ENCODE assay signal across 8 mouse cellular contexts in genomic region chr8:57353346-57354305, GRCm38 (mm10). TPM values are rescaled to one million over a fixed set of nuclear protein-coding genes. Genes with fewer than 3 reads are reported as not detected.
DNase-seq lines count a peak whose midpoint lies in the region; ATAC-seq and TF ChIP-seq lines count a peak whose summit lies in the region.

No protein-coding gene starts in this region.

- TF ChIP-seq EP300 in heart, postnatal 0 days (IDR thresholded peaks at IDR 0.05; ENCODE audit: low read depth), result peak; percentile 48; the same call in 1 of the 2 replicates

- peaks cover 9% of the 10 kb centered on the region; the same call in 1 of the 2 replicates for H3K4me1 ChIP-seq in lung, embryonic 15.5 days
- peaks cover 14% of the 10 kb centered on the region for H3K4me1 ChIP-seq in heart, postnatal 0 days (ENCODE audit: control insufficient read depth, insufficient read depth)
- peaks cover 9% of the 10 kb centered on the region for H3K4me1 ChIP-seq in midbrain, embryonic 15.5 days

- H3K27me3 ChIP-seq in lung, embryonic 15.5 days, result peaks cover 76% of the 10 kb centered on the region
- 0 out of 2 replicates have a peak, but pooled peaks cover 3% of the 10 kb centered on the region for H3K27me3 ChIP-seq in heart, postnatal 0 days (ENCODE audit: control insufficient read depth, insufficient read depth, low read length)
- peaks cover 54% of the 10 kb centered on the region for H3K27me3 ChIP-seq in midbrain, embryonic 15.5 days (replicated peaks)

- 4% methylated on average over 37 of the region's 37 CpGs for WGBS in lung, embryonic 15.5 days
- 5% methylated on average over 36 of the region's 37 CpGs for WGBS in heart, postnatal 0 days
- under 1% methylated on average over 37 of the region's 37 CpGs for WGBS in midbrain, embryonic 15.5 days

- H3K9ac ChIP-seq in lung, embryonic 15.5 days, result no peak overlapping the region; the same call in 1 of the 2 replicates
- peak overlapping the region; percentile 64 for H3K9ac ChIP-seq in heart, postnatal 0 days (replicated peaks; ENCODE audit: low read depth, low read length)
- H3K9ac ChIP-seq in midbrain, embryonic 15.5 days, result peak overlapping the region; percentile 33

- peak; percentile 82 for TF ChIP-seq CTCF in heart, postnatal 0 days (IDR thresholded peaks at IDR 0.05; ENCODE audit: low read depth)

- peak overlapping the region; percentile 36 for H3K4me3 ChIP-seq in lung, embryonic 15.5 days
- H3K4me3 ChIP-seq in heart, postnatal 0 days (ENCODE audit: low read depth, low read length), result peak overlapping the region; percentile 55
- H3K4me3 ChIP-seq in midbrain, embryonic 15.5 days, result peak overlapping the region; percentile 45

- ATAC-seq in lung, embryonic 15.5 days (ENCODE audit: borderline replicate concordance, extremely low read depth, low FRiP score, low TSS enrichment), result peak; percentile 83
- peak; percentile 90 for ATAC-seq in heart, postnatal 0 days (ENCODE audit: insufficient read depth, low read depth)
- ATAC-seq in midbrain, embryonic 15.5 days (replicated peaks), result peak; percentile 97

- no peaks in the 10 kb centered on the region for H3K36me3 ChIP-seq in lung, embryonic 15.5 days
- no peaks in the 10 kb centered on the region for H3K36me3 ChIP-seq in heart, postnatal 0 days (replicated peaks; ENCODE audit: control insufficient read depth, insufficient read depth, low read length)
- no peaks in the 10 kb centered on the region for H3K36me3 ChIP-seq in midbrain, embryonic 15.5 days (replicated peaks)

- no peaks in the 10 kb centered on the region for H3K9me3 ChIP-seq in lung, embryonic 15.5 days
- H3K9me3 ChIP-seq in heart, postnatal 0 days (replicated peaks; ENCODE audit: control insufficient read depth, low read length), result no peaks in the 10 kb centered on the region
- no peaks in the 10 kb centered on the region for H3K9me3 ChIP-seq in midbrain, embryonic 15.5 days

- DNase-seq in lung, postnatal 14 days, result no peak
- peak; percentile 94 for DNase-seq in embryo, embryonic 10.5 days (ENCODE audit: low spot score)
- peak; percentile 87 for DNase-seq in heart, postnatal 0 days (ENCODE audit: low spot score)
- DNase-seq in kidney, postnatal 4 days, result peak; percentile 61 to 69
- DNase-seq in c-Kit-positive CD71-positive TER-119-positive erythroid progenitor cells, embryonic 14.5 days (ENCODE audit: low spot score), result no peak
- DNase-seq in spleen, postnatal 36 days (ENCODE audit: low spot score in 2 of 2), result no peak

- no peak overlapping the region for H3K27ac ChIP-seq in lung, embryonic 15.5 days
- peak overlapping the region; percentile 67 for H3K27ac ChIP-seq in heart, postnatal 0 days (ENCODE audit: low read depth)
- no peak overlapping the region for H3K27ac ChIP-seq in midbrain, embryonic 15.5 days

- peak overlapping the region; percentile 70 for H3K4me2 ChIP-seq in lung, embryonic 15.5 days
- H3K4me2 ChIP-seq in heart, postnatal 0 days (ENCODE audit: low read depth, low read length), result peak overlapping the region; percentile 72
- peak overlapping the region; percentile 89 for H3K4me2 ChIP-seq in midbrain, embryonic 15.5 days

RNA-seq across cellular contexts. Expression of gene Hand2, which starts 32.8 kb away (rescaled TPM):
- polyA plus RNA-seq in lung, embryonic 15.5 days (2015; fragmentation: Nextera tagmentation; extraction: Ambion mirVana), result 0.35 and 0.84 TPM in 2 replicates
- total RNA-seq in heart, postnatal 0 days (2014; rRNA removed; ENCODE audit: low replicate concordance), result 33.2 and 39.5 TPM in 2 replicates
- 9.9 and 11.7 TPM in 2 replicates for polyA plus RNA-seq in heart, postnatal 0 days (2015; fragmentation: Nextera tagmentation; extraction: Ambion mirVana)
- not detected in 2 replicates for polyA plus RNA-seq in midbrain, embryonic 15.5 days (2015; fragmentation: Nextera tagmentation; extraction: Ambion mirVana)

Comparison
In these comparisons a context has a peak if more than half of its experiments do, and no peak if none do; other contexts are left out.
1. DNase-seq: peak in embryo, embryonic 10.5 days (single experiment), heart, postnatal 0 days (single experiment) and kidney, postnatal 4 days (2 of 2); none in lung, postnatal 14 days (single experiment), c-Kit-positive CD71-positive TER-119-positive erythroid progenitor cells, embryonic 14.5 days (single experiment) and spleen, postnatal 36 days (0 of 2).
2. Peak in every context shown above with its lines, with median percentiles within 50 percentile points of each other: ATAC-seq, H3K4me2 ChIP-seq and H3K4me3 ChIP-seq.